11 mouse cellular contexts compared by ENCODE assay signal in genomic region chr2:27210676-27211210, GRCm38 (mm10). TPM values are rescaled to one million over a fixed set of nuclear protein-coding genes. Genes with fewer than 3 reads are reported as not detected.
DNase-seq lines count a peak whose midpoint lies in the region; ATAC-seq and TF ChIP-seq lines count a peak whose summit lies in the region.
"Had no signal": no experiment of that assay in that cellular context is flagged by ENCODE, and none has a peak within 500 bp of the region (broad histone marks: within the 10 kb centered on the region; RNA-seq: fewer than 3 reads in every experiment).

No protein-coding gene starts in this region.

- H3K4me2 ChIP-seq in heart, embryonic 14.5 days (ENCODE audit: low read length): no peak overlapping the region
- no peak overlapping the region for H3K4me2 ChIP-seq in liver, embryonic 11.5 days
- H3K4me2 ChIP-seq: embryonic facial prominence, embryonic 15.5 days; forebrain, embryonic 15.5 days; liver, embryonic 13.5 days had no signal

- 68% methylated on average over 12 of the region's 12 CpGs for WGBS in heart, embryonic 14.5 days
- WGBS in liver, embryonic 11.5 days: 77% methylated on average over 12 of the region's 12 CpGs

- H3K4me3 ChIP-seq in heart, embryonic 14.5 days (ENCODE audit: control insufficient read depth in 1 of 2, insufficient read depth in 1 of 2, low read depth in 1 of 2, low read length in 2 of 2): no peak overlapping the region
- H3K4me3 ChIP-seq in E14TG2a.4 (replicated peaks; ENCODE audit: low read length): peak overlapping the region; percentile 37; the same call in 1 of the 2 replicates
- no peak overlapping the region for H3K4me3 ChIP-seq in liver, embryonic 11.5 days (ENCODE audit: low read depth, low read length)
- H3K4me3 ChIP-seq: embryonic facial prominence, embryonic 15.5 days; forebrain, embryonic 15.5 days; liver, embryonic 13.5 days had no signal

- no peaks in the 10 kb centered on the region for H3K9me3 ChIP-seq in heart, embryonic 14.5 days (ENCODE audit: control insufficient read depth, low read length)
- no peaks in the 10 kb centered on the region for H3K9me3 ChIP-seq in E14TG2a.4 (ENCODE audit: low read length)
- H3K9me3 ChIP-seq in liver, embryonic 11.5 days (ENCODE audit: control insufficient read depth, low read length): no peaks in the 10 kb centered on the region
- H3K9me3 ChIP-seq: embryonic facial prominence, embryonic 15.5 days; forebrain, embryonic 15.5 days; liver, embryonic 13.5 days had no signal

- peak overlapping the region; percentile 46; the same call in 1 of the 2 replicates for H3K9ac ChIP-seq in heart, embryonic 14.5 days (ENCODE audit: low read length)
- no peak overlapping the region for H3K9ac ChIP-seq in liver, embryonic 11.5 days (ENCODE audit: low read depth, low read length)
- H3K9ac ChIP-seq: embryonic facial prominence, embryonic 15.5 days; forebrain, embryonic 15.5 days; liver, embryonic 13.5 days had no signal

- no peak for DNase-seq in heart, postnatal 4 days
- peak; percentile 5 for DNase-seq in ZHBTc4 (ENCODE audit: low read depth, low spot score)
- DNase-seq in cerebellum, postnatal 10 days: peak; percentile 76
- DNase-seq in right cerebral cortex, postnatal 4 days: no peak
- no peak for DNase-seq in liver, embryonic 11.5 days (ENCODE audit: low spot score)
- DNase-seq in Muller cell, postnatal 12 days (ENCODE audit: inconsistent ontology term): no peak

- H3K27ac ChIP-seq in heart, embryonic 14.5 days (replicated peaks in 1 of 2; ENCODE audit: control insufficient read depth in 1 of 2, insufficient read depth in 1 of 2, low read depth in 2 of 2, low read length in 2 of 2): peak overlapping the region; percentile 68 to 91; a peak in 3 of 4 replicates
- H3K27ac ChIP-seq in liver, embryonic 11.5 days (ENCODE audit: low read depth, low read length): no peak overlapping the region
- H3K27ac ChIP-seq: embryonic facial prominence, embryonic 15.5 days; forebrain, embryonic 15.5 days; liver, embryonic 13.5 days had no signal

- no peak for ATAC-seq in heart, embryonic 14.5 days (ENCODE audit: insufficient number of reproducible peaks, insufficient read depth, low FRiP score, low read depth)
- no peak for ATAC-seq in liver, embryonic 11.5 days (replicated peaks; ENCODE audit: low FRiP score)
- ATAC-seq: forebrain, embryonic 15.5 days had no signal

- H3K27me3 ChIP-seq in heart, embryonic 14.5 days (ENCODE audit: control insufficient read depth, insufficient read depth, low read length): no peaks in the 10 kb centered on the region; the same call in 1 of the 2 replicates
- H3K27me3 ChIP-seq in E14TG2a.4 (ENCODE audit: insufficient read depth, low read length): 0 out of 2 replicates have a peak, but pooled peaks cover 2% of the 10 kb centered on the region
- H3K27me3 ChIP-seq in liver, embryonic 11.5 days (replicated peaks; ENCODE audit: control insufficient read depth, insufficient read depth, low read length): no peaks in the 10 kb centered on the region
- H3K27me3 ChIP-seq: embryonic facial prominence, embryonic 15.5 days; forebrain, embryonic 15.5 days; liver, embryonic 13.5 days had no signal

- H3K4me1 ChIP-seq in heart, embryonic 14.5 days (ENCODE audit: control insufficient read depth in 2 of 2, insufficient read depth in 2 of 2, low read length in 2 of 2): peaks cover 69 to 76% of the 10 kb centered on the region in 2 experiments
- H3K4me1 ChIP-seq in E14TG2a.4 (replicated peaks; ENCODE audit: low read depth, low read length): peaks cover 18% of the 10 kb centered on the region
- H3K4me1 ChIP-seq in liver, embryonic 11.5 days (replicated peaks; ENCODE audit: control insufficient read depth, insufficient read depth, low read length): peaks cover 3% of the 10 kb centered on the region; the same call in 1 of the 2 replicates

- TF ChIP-seq CTCF in E14TG2a.4 (conservative IDR thresholded peaks at IDR 0.05; ENCODE audit: low read length): no peak

- H3K36me3 ChIP-seq in heart, embryonic 14.5 days (ENCODE audit: control insufficient read depth, insufficient read depth, low read length): 0 out of 2 replicates have a peak, but pooled peaks cover 4% of the 10 kb centered on the region
- no peaks in the 10 kb centered on the region for H3K36me3 ChIP-seq in E14TG2a.4 (ENCODE audit: insufficient read depth, low read length)
- no peaks in the 10 kb centered on the region for H3K36me3 ChIP-seq in liver, embryonic 11.5 days (ENCODE audit: control insufficient read depth, insufficient read depth, low read length)
- H3K36me3 ChIP-seq: embryonic facial prominence, embryonic 15.5 days; forebrain, embryonic 15.5 days had no signal

RNA-seq across cellular contexts. Expression of gene Sardh, which starts 37.4 kb away (rescaled TPM):
- 19.0 and 21.6 TPM in 2 replicates for polyA plus RNA-seq in heart, embryonic 14.5 days (2014; fragmentation: Nextera tagmentation; extraction: Ambion mirVana)
- 10 to 100 TPM; 20.4 to 24.9 TPM for total RNA-seq in heart, postnatal 4 days (2021)
- polyA plus RNA-seq in liver, embryonic 11.5 days (2014; fragmentation: Nextera tagmentation; extraction: Ambion mirVana): 38.0 and 40.6 TPM in 2 replicates

RNA-seq across cellular contexts. Expression of gene Dbh, which starts 45.7 kb away (rescaled TPM):
- polyA plus RNA-seq in heart, embryonic 14.5 days (2014; fragmentation: Nextera tagmentation; extraction: Ambion mirVana): 0.55 and 1.8 TPM in 2 replicates
- 1 to 10 TPM; 1.1 to 1.8 TPM for total RNA-seq in heart, postnatal 4 days (2021)
- 0.49 and 0.96 TPM in 2 replicates for polyA plus RNA-seq in liver, embryonic 11.5 days (2014; fragmentation: Nextera tagmentation; extraction: Ambion mirVana)
- polyA plus RNA-seq: forebrain, embryonic 15.5 days had no signal

Comparison
In these comparisons a context has a peak if more than half of its experiments do, and no peak if none do; other contexts are left out.
1. DNase-seq: peak in ZHBTc4 (single experiment) and cerebellum, postnatal 10 days (2 of 2); none in heart, postnatal 4 days (single experiment), right cerebral cortex, postnatal 4 days (single experiment), liver, embryonic 11.5 days (single experiment) and Muller cell, postnatal 12 days (single experiment).